Mouse (Mus musculus) urinary bladder, postnatal 10 days (tissue): Measurements from ENCODE around the gene Gm28308.

Source experiments
- DNase-seq: peaks from one replicate; pipeline ENCODE4 v3.0.0; 2022; ENCODE audit warnings: low spot score

Gm28308 gene

DNA sequence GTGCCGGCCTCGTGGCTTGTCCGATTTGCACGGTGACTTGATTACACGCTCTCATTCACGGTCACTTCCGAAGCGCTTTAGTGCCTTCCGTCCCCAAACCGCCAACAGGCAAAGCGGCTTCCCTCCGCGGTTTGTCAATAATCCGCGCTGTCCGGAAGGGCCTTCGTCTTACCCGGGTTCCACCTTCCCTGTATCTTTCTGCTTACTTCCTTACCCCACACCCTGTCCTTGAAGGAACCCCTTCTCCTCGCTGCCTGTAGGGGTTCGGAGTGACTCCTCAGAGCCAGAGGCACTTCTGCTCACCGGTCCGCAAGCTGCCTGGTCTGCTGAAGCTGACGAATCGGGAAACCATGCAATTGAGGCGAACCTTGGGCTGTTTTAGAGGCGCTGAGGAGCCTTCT is 33.3 kb upstream of the Gm28308 start:
- DNase-seq: peak; percentile 11

DNA sequence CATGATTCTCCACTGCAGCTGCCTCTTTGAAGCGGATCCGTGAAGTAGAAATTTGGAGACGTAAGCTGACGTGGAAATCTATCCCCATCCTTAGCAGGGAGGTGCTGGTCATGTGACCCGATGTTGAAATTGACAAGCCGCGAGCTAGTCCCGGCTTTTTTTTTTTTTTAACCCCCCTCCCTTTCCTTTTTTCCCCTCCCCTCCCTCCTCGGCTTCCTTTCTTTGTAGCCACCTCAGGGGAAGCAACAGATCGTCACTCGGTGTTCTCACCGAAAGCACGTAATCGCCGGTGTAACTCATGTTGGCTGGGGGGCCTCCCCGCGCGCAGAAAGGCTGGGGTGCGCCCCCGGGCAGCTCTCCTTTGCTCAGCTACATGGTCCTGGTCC is 32.6 kb upstream of the Gm28308 start, which contains the start of gene Hoxa11:
TSS of gene Hoxa11 (minus strand) at position 54 of the 386 bp plus-strand sequence.
- peak; percentile 21 for DNase-seq

DNA sequence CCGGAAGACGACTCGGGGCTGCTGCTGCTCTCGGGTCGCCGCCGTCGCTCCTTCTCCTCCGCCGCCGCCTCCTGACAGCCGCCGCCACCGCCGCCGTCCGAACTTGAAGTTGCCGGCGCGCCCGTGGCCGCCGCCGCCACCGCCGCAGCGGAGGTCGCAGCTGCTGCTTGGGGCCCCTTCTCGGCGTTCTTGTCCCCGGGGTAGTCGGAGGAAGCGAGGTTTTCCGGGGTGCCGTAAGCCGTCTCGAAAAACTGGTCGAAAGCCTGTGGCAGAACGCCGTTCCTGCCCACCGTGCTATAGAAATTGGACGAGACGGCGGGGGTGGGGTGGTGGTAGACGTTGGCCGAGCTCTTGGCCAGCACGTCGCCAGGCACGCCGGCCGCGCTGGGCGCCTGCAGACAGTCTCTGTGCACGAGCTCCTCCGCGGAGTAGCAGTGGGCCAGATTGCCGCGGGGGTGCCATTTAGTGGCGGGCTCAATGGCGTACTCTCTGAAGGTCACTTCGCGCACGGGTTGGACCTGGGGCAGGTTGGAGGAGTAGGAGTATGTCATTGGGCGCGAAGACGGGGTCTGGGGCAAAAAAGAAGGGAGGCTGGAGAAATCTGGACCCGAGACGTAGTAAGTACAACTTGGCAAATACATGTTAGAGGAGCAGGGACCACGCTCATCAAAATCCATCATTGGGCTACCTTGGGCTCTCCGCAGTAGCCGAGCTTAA is 32.1 kb upstream of the Gm28308 start:
- peak; percentile 15 for DNase-seq

DNA sequence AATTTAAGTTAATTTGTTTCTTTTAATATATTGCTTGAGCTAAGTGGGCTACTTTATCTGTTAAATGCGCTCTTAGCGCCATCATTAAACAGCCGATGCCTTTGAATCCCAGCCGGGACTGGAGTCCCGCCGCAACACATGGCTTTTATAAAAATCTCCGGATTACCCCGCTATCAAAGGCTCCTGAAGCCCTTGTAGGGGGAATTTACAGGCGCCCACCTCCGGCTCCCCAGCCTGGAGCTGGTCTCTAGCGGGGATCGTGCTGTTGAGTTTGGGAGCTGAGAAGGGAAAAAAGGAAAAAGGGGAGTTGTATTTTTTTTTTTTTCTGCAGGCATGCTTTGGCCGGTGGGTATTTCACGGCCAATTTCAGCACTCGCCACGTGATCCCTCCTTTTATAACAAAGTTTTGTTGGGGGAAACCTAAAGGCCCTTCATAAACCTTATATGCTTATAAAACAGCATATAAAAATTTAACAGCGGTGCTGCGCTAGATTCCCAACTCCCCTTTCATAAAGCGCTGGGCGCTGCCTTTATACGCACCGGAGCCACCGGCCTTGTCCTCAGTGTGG is 31.4 kb upstream of the Gm28308 start:
- peak; percentile 8 for DNase-seq

DNA sequence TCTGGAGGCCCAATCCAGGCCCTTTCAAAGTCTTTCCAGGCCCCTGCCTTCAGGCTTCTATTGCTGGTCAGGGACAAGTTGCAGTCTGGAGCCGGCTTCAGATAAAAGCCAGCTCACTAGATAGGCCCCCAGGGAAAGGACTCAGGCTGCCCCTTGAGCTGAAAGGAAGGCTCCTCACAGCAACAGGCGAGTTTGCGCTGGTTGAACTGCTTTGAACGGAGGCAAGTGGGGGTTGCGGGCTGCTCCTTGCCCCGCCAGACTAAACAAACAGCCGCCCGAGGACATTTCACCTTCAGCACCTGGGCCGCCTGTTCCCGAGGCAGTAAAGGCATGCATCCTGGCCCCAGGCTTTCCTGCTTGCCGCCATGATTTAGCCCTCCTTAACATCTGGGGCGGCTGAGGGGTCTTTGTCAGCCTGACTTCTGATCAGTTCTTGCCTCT is 30.6 kb upstream of the Gm28308 start:
- DNase-seq: peak; percentile 10

DNA sequence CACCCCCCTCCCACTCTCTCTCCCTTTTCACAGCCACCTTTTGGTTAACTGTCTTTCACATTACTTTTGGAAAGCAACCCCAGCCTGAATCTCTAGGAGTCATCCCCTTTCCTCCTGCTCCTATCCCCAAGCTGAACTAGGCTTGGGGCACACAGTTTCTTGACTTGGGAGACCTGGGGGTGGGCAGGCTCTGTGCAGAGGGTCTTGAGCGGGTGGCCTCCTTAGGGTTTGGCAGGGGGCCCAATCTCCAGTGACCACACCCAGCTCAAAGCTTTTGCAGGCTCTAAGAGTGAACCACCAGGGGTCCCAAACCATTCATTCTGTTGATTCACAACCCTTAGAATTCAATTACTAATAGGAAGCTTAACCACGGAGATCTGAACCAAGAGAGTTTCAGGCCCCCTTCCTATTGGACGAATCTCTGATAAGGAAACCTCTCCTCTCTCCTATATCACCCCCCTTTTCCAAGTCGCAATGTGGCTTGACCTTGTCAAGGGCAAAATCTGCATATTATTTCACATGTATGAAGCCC is 29.7 kb upstream of the Gm28308 start:
- peak; percentile 8 for DNase-seq

DNA sequence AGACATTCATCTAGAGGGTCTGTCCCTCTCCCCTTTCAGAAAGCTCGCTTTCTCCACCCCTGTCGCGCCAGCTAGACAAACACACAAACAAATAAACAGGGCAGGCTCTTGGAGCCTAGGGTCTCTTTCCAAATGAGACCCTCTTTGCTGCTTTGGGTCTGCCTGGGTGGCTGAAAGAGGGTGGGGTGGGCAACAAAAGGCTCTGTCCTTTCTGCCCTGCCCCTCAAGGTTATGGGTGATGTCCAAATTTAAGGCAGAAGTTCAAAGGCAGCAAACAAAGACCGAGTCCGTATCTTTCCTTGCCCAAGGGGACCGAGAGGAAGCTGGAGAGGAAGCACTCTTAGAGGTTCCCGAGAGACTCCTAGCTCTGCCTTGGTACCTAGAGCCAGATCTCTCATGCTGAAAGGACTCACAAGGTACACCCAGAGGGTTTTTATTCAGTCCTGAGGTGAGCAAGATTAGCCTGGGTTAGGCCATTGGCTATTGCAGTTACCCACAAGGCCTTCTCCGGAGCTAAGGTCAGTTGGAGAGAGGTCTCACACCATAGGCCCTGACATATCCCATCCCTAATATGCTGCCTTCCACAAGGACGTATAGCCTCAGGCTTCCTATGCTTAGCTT is 28.0 kb upstream of the Gm28308 start:
- peak; percentile 7 for DNase-seq

DNA sequence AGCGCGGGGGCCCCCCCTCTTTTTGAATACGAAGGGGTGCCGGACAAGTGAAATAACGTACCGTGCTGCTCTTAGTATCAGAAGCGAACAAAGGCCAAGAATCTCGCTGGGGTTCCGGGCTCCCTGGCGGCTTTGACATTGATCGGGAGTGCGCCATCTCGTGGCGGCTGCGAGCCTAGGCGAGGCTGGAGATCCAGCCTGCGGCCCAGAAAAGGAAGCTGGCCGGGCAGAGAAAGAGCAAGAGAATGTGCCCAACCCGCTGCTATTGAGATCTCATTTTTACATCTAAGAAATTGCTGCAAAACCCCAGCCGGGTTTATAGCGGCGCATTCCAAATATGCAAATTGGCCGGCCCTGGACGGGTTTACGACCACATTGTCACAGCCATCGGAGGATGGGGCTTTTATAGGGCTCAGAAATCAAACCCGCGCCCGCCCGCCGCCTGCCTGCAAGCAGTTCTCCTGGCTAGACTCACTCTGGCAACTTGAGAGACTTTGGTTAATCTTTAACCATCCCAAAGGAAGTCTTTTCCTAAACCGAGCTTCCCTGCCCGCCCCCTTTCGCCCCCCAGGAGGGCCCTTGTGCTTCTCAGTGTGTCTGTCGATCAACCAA is 27.4 kb upstream of the Gm28308 start, which contains the start of gene Hoxa10:
TSS of gene Hoxa10 (minus strand) at position 466 of the 612 bp plus-strand sequence.
- peak; percentile 80 for DNase-seq

DNA sequence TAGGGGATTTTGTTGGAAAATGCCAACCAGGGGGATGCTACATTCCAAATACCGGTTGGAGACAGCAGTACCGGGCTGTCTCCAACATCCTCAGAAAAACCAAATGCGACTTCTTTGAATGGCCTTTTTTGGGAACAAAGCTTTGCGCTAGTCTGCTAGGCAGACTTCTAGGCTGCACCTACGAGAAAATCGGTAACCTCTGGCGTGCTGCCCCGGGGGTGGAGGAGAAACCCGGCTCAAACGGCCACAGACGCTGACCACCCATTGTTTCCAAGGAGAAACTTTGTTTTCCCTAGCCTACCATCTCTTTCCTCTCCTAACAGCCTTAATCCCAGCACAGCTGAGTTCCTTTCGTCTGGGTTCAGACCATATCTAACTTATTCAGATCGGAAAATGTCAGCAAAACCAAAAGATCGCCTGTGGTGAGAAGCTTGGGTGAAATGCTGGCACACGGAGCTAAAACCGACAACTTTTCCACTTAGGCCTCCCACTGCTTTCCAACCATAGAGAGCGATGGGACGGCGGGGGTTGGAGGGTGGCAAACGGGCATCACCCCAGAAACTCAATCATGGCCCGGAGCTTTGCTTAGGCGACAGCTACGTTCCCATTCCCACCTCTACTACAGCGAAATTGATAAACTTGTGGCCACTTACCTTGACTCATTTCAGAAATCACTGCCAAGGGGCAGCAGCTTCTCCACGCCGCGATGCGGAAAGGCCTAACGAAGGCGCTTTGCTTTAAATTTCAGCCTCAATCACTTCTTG is 26.7 kb upstream of the Gm28308 start:
- DNase-seq: peak; percentile 10

DNA sequence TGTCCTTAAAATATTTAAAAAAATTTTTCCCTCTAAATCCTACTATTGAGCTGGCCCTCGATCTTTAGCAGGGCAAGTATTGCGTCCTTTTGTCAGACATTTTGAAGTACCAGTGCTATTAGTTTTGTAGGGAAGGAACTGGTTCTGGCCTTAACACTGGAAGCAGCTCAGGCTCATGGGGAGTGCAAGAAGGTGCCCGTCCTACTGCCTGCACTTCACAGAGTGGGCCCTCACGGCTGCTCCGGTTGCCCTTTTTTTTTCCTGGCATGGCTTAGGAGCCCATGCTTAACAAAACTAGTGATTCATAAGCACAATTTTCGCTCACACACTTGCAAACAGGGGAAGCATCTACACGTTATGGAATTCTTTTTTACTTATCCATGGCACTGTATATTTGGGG is 25.8 kb upstream of the Gm28308 start:
- peak; percentile 8 for DNase-seq

DNA sequence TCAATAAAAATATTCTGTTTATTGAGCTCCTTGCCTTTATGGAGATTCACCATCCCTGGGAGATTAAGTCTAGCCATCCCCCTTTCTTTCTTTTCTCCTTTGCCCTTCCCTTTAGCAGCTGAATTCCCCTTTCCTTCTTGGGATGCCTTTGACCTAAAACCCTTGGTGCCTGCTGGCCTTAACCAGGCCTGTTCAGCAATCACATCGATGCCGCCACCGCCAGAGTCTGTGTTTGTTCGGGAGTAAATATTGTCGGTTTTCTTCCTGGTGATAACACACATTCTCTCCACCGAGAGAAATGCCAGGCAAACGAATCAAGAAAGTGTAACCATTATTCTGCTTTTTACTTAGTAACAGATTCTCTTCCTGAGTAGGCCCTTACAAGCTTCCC is 25.0 kb upstream of the Gm28308 start:
- DNase-seq: peak; percentile 5

DNA sequence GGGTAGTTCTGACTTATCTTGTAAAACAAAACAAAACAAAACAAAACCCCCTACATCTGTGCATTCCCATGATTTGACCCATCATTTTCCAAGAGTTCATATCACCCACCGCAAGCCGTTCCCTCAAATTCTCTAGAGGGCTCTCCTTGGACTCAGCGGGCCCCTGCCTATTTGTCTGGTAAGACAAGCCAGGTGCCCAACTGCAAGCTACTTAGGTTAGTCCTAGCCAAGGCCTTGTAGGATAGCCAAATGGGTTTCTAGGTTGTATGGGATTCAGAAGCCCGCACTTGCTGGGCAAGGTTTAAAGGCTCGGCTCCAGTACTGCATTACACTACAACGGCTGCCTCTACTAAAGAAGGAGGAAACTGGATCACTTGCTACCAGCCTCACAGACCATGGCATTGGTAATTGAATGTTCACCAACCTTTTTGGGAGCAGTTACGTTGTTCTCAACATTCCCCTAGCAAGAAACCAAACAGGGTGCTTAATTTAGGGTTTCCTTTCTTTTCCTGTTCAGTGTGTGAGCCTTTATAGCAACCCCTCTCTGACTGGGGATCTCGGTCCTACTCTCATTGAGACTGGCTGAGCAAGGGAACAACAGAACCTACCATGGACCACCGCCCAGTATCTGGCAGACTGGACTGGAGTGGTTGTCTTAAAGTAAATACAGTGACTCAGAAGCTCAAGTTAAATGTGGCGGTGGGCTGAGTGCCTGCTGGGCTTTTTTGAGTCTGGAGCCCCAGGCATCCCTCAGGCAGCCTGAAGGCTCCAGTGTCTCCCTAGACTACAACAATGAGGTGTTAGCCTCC is 24.4 kb upstream of the Gm28308 start:
- DNase-seq: peak; percentile 7

DNA sequence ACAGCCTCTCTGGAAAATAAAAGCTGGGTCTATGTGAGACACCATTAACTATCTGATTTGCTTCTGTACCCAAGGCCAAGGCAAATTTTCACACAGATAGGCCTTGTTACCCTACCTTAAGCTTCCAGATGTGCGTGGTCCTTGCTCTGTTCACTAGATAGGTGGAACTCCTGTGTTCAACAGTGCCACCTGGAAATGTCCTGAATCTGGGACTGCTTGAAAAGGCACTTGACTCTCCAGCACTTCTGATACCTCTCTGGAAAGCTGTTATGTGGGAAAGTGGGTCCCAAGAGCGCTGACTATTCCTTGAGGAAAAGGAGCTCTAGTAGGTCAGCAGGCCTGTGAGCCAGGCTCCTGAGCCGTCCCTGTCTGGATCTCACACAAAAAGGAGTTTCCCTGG is 23.7 kb upstream of the Gm28308 start:
- DNase-seq: no peak

DNA sequence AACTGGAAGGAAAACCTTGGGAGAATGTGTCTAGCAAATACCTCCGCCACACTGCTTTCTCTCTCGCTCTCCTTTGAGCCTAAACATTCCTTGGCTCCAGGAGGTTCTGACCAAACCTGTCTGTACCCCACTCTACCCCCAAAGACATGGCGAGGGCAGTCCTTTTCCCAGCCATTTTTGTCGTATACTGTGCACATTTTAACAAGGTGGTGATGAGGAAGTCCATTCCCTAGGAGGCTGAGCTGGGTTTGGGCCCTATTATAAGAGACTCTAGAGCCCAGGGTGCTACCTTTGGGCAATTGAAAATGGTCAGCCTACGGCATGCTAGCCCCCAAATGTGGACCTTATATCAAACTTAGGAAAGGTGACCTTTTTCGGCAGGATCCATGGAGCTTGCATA is 22.7 kb upstream of the Gm28308 start:
- DNase-seq: no peak

DNA sequence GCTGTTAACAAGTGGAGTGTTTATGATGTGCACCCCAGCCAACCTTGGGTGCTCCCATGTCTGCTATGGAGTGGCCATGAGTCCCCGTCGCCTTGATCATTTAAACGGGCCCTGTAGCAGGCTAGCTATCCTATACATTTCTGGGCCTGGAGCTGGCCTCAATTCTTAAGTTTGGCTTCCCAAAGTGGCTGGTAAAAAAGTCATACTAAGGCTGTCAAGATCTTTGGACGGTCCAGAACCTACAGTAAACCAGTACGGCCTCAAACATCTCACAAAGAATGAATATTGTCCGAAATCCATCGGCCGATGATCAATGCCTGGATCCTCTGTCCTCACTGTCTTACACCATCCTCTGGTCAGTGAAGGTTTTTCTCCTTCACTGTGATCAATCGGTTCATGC is 22.1 kb upstream of the Gm28308 start:
- no peak for DNase-seq

DNA sequence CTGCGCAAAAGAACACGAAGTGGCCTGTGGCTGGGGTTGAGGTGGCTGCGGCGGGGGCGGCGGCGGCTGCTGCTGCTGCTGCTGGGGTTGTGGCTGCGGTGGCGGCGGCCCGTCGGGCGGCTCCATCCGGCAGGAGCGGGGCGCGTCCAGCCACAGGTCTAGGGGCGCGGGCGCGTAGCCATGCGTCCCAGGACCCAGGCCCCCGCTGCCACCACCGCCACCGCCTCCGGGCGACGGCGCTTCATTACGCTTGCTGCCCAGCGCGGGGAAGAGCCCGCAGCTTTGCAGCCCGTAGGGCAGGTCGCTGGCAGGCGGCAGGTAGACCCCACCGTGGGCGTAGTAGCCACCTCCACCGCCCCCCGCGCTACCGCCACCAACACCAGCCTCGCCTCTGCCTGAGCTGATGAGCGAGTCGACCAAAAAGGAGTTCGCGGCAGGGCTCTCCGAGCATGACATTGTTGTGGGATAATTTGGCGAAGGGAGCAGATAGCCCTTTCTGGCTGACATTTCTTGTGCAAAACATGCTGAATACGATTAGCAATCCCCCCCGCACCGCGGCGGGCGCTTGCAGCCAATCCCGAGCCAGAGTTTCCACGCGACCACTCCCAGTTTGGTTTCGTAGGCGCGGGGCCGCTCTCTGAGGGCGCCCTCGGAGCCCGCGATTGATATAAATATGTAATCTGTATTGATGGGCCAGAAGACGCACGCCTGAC is 21.4 kb upstream of the Gm28308 start:
- peak; percentile 31 for DNase-seq

DNA sequence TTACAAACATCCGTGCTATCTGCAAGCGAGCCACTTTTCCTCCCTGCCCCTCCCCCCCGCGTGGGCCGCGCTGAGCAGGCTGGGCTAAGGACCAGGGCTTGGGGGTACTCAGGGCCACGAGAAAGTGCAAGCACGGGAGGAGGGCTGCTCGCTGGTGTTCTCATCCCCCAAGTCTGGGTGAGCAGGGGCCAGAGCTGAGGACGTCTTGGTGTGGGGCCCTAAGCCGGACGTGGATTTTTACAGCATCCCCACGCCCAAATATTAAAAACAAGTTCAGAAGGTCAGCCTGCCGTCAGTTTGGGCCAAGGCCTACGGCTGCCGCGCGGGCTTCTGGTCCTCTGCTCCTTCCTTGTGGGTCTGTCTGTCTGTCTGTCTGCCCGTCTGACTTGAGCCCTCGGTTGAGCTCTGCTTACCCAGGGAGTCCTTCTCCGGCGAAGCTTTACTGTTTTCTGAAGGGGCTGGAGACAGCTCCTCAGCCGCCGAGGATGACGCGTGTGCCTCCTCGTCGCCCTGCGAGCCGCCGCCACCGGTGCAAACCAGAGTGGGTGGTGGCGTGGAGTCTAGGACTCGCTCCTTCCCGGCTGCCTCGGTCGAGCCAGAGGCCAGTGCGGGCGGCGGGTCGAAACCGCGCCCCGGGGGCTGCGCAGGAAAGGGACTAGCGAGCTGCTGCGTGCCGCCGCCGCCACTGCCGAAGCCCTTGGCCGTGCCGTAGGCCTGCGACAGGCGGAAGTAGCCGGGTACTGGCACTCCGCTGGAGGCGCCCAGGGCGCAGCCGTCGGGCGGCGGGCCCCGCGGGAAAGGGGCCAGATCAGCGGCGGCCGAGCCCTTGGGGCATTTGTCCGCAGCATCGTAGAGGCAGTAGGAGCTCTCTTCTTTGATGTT is 20.6 kb upstream of the Gm28308 start:
- DNase-seq: peak; percentile 62

DNA sequence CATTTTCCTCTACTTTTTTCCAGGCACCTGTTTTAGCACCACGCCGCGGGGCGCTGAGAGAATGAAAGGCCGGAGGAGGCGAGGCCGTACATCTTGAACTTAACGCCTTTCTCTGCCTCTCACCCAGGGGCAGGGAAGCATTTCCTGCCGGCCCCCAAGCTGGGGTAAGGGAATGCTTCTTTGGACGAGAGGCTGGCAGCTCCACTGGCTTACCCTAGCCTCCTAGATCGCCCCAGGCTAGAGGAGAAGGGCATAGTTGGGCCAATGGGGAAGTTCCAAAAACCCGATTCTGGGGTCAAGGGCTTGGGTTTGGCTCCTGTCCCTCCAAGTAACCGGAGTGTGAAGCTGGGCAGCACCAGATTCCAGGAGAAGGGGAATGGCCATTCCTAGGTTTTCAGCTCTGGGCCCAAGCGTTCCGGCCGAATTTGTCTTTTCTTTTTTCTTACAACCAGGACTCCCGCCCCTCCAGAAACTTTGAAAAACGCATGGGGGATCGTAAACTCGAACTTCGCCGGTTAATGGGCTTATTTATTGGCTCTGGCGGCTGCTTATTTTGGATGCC is 19.9 kb upstream of the Gm28308 start:
- peak; percentile 9 for DNase-seq

DNA sequence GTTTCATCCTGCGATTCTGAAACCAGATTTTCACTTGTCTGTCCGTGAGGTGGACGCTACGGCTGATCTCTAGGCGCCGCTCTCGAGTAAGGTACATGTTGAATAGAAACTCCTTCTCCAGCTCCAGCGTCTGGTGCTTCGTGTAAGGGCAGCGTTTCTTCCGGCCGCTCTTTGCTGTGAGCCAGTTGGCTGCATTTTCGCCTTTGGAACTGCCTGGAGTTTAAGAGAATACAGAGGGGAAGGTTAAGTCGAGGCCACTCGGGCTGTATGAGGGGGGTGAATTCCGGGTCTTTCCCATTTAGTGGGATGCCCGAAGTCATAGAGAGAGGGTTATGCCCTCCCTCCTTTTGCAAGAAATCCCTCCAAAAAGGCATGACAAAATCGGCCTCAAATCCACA is 19.4 kb upstream of the Gm28308 start:
- DNase-seq: peak; percentile 13
